Mouse (Mus musculus): Measurements from ENCODE around the gene Cacna1a. TPM values are rescaled to one million over a fixed set of nuclear protein-coding genes. Genes with fewer than 3 reads are reported as not detected.

The Cacna1a gene
- polyA plus RNA-seq, 1 experiment = 5.0 TPM

- no peak for DNase-seq (ENCODE audit: low spot score)
Measured at GRCm38 (mm10) chr8:84539376-84539775, 151.1 kb downstream of the Cacna1a start.

GRCm38 (mm10) chr8:84542481-84542880 is 154.2 kb downstream of the Cacna1a start:
- DNase-seq (ENCODE audit: low spot score) = no peak

GRCm38 (mm10) chr8:84545522-84545921 is 157.3 kb downstream of the Cacna1a start:
- no peak for DNase-seq (ENCODE audit: low spot score)

- no peak for DNase-seq (ENCODE audit: low spot score)
Measured at GRCm38 (mm10) chr8:84552457-84552856, 164.2 kb downstream of the Cacna1a start.

- no peak for DNase-seq (ENCODE audit: low spot score)
Measured at GRCm38 (mm10) chr8:84553106-84553505, 164.9 kb downstream of the Cacna1a start.

GRCm38 (mm10) chr8:84553617-84554016 is 165.4 kb downstream of the Cacna1a start:
- no peak for DNase-seq (ENCODE audit: low spot score)

GRCm38 (mm10) chr8:84554301-84555027 is 166.2 kb downstream of the Cacna1a start:
- peak; percentile 30 for DNase-seq (ENCODE audit: low spot score)

GRCm38 (mm10) chr8:84555269-84555668 is 167.0 kb downstream of the Cacna1a start:
- DNase-seq (ENCODE audit: low spot score) = no peak

GRCm38 (mm10) chr8:84557936-84558335 is 169.7 kb downstream of the Cacna1a start:
- DNase-seq (ENCODE audit: low spot score) = no peak

GRCm38 (mm10) chr8:84559121-84559604 is 170.9 kb downstream of the Cacna1a start:
- no peak for DNase-seq (ENCODE audit: low spot score)

- no peak for DNase-seq (ENCODE audit: low spot score)
Measured at GRCm38 (mm10) chr8:84561698-84562097, 173.5 kb downstream of the Cacna1a start.

GRCm38 (mm10) chr8:84564042-84564441 is 175.8 kb downstream of the Cacna1a start:
- no peak for DNase-seq (ENCODE audit: low spot score)

- DNase-seq (ENCODE audit: low spot score) = no peak
Measured at GRCm38 (mm10) chr8:84565577-84566360, 177.5 kb downstream of the Cacna1a start.

- DNase-seq (ENCODE audit: low spot score) = no peak
Measured at GRCm38 (mm10) chr8:84566816-84567413, 178.7 kb downstream of the Cacna1a start.

GRCm38 (mm10) chr8:84567541-84567940 is 179.3 kb downstream of the Cacna1a start:
- DNase-seq (ENCODE audit: low spot score) = no peak

GRCm38 (mm10) chr8:84568737-84569136 is 180.5 kb downstream of the Cacna1a start:
- no peak for DNase-seq (ENCODE audit: low spot score)

GRCm38 (mm10) chr8:84569921-84570673 is 181.9 kb downstream of the Cacna1a start:
- no peak for DNase-seq (ENCODE audit: low spot score)

- no peak for DNase-seq (ENCODE audit: low spot score)
Measured at GRCm38 (mm10) chr8:84577432-84577831, 189.2 kb downstream of the Cacna1a start.

- DNase-seq (ENCODE audit: low spot score) = no peak
Measured at GRCm38 (mm10) chr8:84579595-84579994, 191.4 kb downstream of the Cacna1a start.

GRCm38 (mm10) chr8:84585311-84585710 is 197.1 kb downstream of the Cacna1a start:
- no peak for DNase-seq (ENCODE audit: low spot score)

GRCm38 (mm10) chr8:84586221-84586620 is 198.0 kb downstream of the Cacna1a start:
- DNase-seq (ENCODE audit: low spot score) = no peak

- no peak for DNase-seq (ENCODE audit: low spot score)
Measured at GRCm38 (mm10) chr8:84588498-84588897, 200.3 kb downstream of the Cacna1a start.
